Mouse (Mus musculus): ENCODE measurements at regions not wholly inside any gene's neighbourhood (a gene's known extent, or its start where the extent isn't known, plus 50 kb on each side); places are given as distances from the start of the nearest gene placed in this dataset.

- no peak for TF ChIP-seq EP300 (IDR thresholded peaks at IDR 0.05)
- no peak for TF ChIP-seq CTCF (IDR thresholded peaks at IDR 0.05)
Observed at GRCm38 (mm10) chr2:179380444-179380705, 61.9 kb upstream of the Cdh4 start.
